Mouse (Mus musculus): ENCODE results near the gene Gm10720. TPM values are rescaled to one million over a fixed set of nuclear protein-coding genes. Genes with fewer than 3 reads are reported as not detected.
"Not testable (repeated sequence)": the region's sequence is repeated elsewhere in the genome, so short reads cannot be mapped to it uniquely, and the experiment has no call there.

Gene Gm10720
- polyA plus RNA-seq, 1 experiment, result not detected

DNA sequence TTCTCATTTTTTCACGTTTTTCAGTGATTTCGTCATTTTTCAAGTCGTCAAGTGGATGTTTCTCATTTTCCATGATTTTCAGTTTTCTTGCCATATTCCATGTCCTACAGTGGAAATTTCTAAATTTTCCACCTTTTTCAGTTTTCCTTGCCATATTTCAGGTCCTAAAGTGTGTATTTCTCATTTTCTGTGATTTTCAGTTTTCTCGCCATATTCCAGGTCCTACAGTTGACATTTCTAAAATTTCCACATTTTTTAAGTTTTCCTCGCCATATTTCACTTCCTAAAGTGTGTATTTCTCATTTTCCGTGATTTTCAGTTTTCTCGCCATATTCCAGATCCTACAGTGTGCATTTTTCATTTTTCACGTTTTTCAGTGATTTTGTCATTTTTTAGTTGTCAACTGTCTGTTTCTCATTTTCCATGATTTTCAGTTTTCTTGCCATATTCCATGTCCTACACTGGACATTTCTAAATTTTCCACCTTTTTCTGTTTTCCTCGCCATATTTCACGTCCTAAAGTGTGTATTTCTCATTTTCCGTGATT is 2.6 kb upstream of the Gm10720 start, which contains the start of gene Gm10721:
Gene Gm10721, plus strand, starts transcription at position 408 of the 547 bp plus-strand sequence.
- DNase-seq (ENCODE audit: low read depth in 1 of 2, low spot score in 2 of 2); H3K4me1 ChIP-seq (ENCODE audit: control insufficient read depth, insufficient read depth, insufficient read length); H3K4me3 ChIP-seq (ENCODE audit: extremely low read depth, insufficient read depth, insufficient read length); H3K27ac ChIP-seq (ENCODE audit: insufficient read depth, low read length); H3K27me3 ChIP-seq (ENCODE audit: control insufficient read depth, insufficient read depth, low read length); H3K36me3 ChIP-seq (ENCODE audit: control insufficient read depth, insufficient read depth, low read length): not testable (repeated sequence)
- no CpG with 5 or more reads among the region's 11 CpGs for WGBS

DNA sequence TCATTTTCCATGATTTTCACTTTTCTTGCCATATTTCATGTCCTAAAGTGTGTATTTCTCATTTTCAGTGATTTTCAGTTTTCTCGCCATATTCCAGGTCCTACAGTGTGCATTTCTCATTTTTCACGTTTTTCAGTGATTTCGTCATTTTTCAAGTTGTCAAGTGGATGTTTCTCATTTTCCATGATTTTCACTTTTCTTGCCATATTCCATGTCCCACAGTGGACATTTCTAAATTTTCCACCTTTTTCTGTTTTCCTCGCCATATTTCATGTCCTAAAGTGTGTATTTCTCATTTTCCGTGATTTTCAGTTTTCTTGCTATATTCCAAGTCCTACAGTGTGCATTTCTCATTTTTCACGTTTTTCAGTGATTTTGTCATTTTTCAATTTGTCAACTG is 442 bp downstream of the Gm10720 start:
- not testable (repeated sequence) for H3K27me3 ChIP-seq (ENCODE audit: control insufficient read depth, insufficient read depth, low read length); H3K4me3 ChIP-seq (ENCODE audit: extremely low read depth, insufficient read depth, insufficient read length); H3K4me1 ChIP-seq (ENCODE audit: control insufficient read depth, insufficient read depth, insufficient read length); H3K27ac ChIP-seq (ENCODE audit: insufficient read depth, low read length); DNase-seq (ENCODE audit: low read depth in 1 of 2, low spot score in 2 of 2); H3K36me3 ChIP-seq (ENCODE audit: control insufficient read depth, insufficient read depth, low read length)
- WGBS, result 77% methylated on average over 6 of the region's 6 CpGs

DNA sequence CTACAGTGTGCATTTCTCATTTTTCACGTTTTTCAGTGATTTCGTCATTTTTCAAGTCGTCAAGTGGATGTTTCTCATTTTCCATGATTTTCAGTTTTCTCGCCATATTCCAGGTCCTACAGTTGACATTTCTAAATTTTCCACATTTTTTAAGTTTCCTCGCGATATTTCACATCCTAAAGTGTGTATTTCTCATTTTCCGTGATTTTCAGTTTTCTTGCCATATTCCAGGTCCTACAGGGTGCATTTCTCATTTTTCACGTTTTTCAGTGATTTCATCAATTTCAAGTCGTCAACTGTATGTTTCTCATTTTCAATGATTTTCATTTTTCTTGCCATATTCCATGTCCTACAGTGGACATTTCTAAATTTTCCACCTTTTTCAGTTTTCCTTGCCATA is 1.7 kb downstream of the Gm10720 start, which contains the start of gene Gm10719:
Gene Gm10719, plus strand, starts transcription at position 301 of the 400 bp plus-strand sequence.
- not testable (repeated sequence) for H3K36me3 ChIP-seq (ENCODE audit: control insufficient read depth, insufficient read depth, low read length); H3K27me3 ChIP-seq (ENCODE audit: control insufficient read depth, insufficient read depth, low read length); DNase-seq (ENCODE audit: low read depth in 1 of 2, low spot score in 2 of 2); H3K27ac ChIP-seq (ENCODE audit: insufficient read depth, low read length); H3K4me3 ChIP-seq (ENCODE audit: extremely low read depth, insufficient read depth, insufficient read length); H3K4me1 ChIP-seq (ENCODE audit: control insufficient read depth, insufficient read depth, insufficient read length)
- WGBS, result 76% methylated on average over 1 of the region's 9 CpGs

DNA sequence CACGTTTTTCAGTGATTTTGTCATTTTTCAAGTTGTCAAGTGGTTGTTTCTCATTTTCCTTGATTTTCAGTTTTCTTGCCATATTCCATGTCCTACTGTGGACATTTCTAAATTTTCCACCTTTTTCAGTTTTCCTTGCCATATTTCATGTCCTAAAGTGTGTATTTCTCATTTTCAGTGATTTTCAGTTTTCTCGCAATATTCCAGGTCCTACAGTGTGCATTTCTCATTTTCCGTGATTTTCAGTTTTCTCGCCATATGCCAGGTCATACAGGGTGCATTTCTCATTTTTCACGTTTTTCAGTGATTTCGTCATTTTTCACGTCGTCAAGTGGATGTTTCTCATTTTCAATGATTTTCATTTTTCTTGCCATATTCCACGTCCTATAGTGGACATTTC is 3.5 kb downstream of the Gm10720 start:
- peak in 1 of 2 experiments; percentile 81 for DNase-seq (ENCODE audit: low read depth in 1 of 2, low spot score in 2 of 2)
- not testable (repeated sequence) for H3K27me3 ChIP-seq (ENCODE audit: control insufficient read depth, insufficient read depth, low read length)

DNA sequence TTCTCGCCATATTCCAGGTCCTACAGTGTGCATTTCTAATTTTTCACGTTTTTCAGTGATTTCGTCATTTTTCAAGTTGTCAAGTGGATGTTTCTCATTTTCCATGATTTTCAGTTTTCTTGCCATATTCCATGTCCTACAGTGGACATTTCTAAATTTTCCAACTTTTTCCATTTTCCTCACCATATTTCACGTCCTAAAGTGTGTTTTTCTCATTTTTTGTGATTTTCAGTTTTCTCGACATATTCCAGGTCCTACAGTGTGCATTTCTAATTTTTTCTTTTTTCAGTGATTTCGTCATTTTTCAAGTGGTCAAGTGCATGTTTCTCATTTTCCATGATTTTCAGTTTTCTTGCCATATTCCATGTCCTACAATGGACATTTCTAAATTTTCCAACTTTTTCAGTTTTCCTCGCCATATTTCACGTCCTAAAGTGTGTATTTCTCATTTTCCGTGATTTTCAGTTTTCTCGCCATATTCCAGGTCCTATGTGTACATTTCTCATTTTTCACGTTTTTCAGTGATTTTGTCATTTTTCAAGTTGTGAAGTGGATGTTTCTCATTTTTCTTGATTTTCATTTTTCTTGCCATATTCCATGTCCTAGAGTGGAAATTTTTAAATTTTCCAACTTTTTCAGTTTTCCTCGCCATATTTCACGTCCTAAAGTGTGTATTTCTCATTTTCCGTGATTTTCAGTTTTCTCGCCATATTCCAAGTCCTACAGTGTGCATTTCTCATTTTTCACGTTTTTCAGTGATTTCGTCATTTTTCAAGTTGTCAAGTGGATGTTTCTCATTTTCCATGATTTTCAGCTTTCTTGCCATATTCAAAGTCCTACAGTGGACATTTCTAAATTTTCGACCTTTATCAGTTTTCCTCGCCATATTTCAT is 4.6 kb downstream of the Gm10720 start:
- not testable (repeated sequence) for H3K4me1 ChIP-seq (ENCODE audit: control insufficient read depth, insufficient read depth, insufficient read length); H3K36me3 ChIP-seq (ENCODE audit: control insufficient read depth, insufficient read depth, low read length); H3K27me3 ChIP-seq (ENCODE audit: control insufficient read depth, insufficient read depth, low read length); H3K4me3 ChIP-seq (ENCODE audit: extremely low read depth, insufficient read depth, insufficient read length); H3K27ac ChIP-seq (ENCODE audit: insufficient read depth, low read length)
- 76% methylated on average over 16 of the region's 19 CpGs for WGBS
- peak in 1 of 2 experiments; percentile 72 for DNase-seq (ENCODE audit: low read depth in 1 of 2, low spot score in 2 of 2)

More for the DNA sequence above, 3.5 kb downstream of the Gm10720 start:
- not testable (repeated sequence) for H3K27ac ChIP-seq (ENCODE audit: insufficient read depth, low read length); H3K4me1 ChIP-seq (ENCODE audit: control insufficient read depth, insufficient read depth, insufficient read length); H3K36me3 ChIP-seq (ENCODE audit: control insufficient read depth, insufficient read depth, low read length); H3K4me3 ChIP-seq (ENCODE audit: extremely low read depth, insufficient read depth, insufficient read length)
- WGBS, result 61% methylated on average over 9 of the region's 9 CpGs

DNA sequence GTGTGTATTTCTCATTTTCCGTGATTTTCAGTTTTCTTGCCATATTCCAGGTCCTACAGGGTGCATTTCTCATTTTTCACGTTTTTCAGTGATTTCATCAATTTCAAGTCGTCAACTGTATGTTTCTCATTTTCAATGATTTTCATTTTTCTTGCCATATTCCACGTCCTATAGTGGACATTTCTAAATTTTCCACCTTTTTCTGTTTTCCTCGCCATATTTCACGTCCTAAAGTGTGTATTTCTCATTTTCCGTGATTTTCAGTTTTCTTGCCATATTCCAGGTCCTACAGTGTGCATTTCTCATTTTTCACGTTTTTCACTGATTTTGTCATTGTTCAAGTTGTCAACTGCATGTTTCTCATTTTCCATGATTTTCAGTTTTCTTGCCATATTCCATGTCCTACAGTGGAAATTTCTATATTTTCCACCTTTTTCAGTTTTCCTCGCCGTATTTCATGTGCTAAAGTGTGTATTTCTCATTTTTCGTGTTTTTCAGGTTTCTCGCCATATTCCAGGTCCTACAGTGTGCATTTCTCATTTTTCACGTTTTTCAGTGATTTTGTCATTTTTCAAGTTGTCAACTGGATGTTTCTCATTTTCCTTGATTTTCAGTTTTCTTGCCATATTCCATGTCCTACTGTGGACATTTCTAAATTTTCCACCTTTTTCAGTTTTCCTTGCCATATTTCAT is 7.0 kb downstream of the Gm10720 start:
- WGBS, result 78% methylated on average over 11 of the region's 13 CpGs
- not testable (repeated sequence) for H3K4me3 ChIP-seq (ENCODE audit: extremely low read depth, insufficient read depth, insufficient read length); H3K27me3 ChIP-seq (ENCODE audit: control insufficient read depth, insufficient read depth, low read length); H3K4me1 ChIP-seq (ENCODE audit: control insufficient read depth, insufficient read depth, insufficient read length); H3K36me3 ChIP-seq (ENCODE audit: control insufficient read depth, insufficient read depth, low read length); H3K27ac ChIP-seq (ENCODE audit: insufficient read depth, low read length)
- DNase-seq (ENCODE audit: low read depth in 1 of 2, low spot score in 2 of 2), result peak; percentile 28 to 56

DNA sequence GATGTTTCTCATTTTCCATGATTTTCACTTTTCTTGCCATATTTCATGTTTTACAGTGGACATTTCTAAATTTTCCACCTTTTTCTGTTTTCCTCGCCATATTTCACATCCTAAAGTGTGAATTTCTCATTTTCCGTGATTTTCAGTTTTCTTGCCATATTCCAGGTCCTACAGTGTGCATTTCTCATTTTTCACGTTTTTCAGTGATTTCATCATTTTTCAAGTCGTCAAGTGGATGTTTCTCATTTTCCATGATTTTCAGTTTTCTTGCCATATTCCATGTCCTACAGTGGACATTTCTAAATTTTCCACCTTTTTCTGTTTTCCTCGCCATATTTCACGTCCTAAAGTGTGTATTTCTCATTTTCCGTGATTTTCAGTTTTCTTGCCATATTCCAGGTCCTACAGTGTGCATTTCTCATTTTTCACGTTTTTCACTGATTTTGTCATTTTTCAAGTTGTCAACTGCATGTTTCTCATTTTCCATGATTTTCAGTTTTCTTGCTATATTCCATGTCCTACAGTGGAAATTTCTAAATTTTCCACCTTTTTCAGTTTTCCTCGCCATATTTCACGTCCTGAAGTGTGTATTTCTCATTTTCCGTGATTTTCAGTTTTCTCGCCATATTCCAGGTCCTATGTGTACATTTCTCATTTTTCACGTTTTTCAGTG is 8.0 kb downstream of the Gm10720 start, which contains the start of gene Gm10718:
Gene Gm10718, plus strand, starts transcription at position 236 of the 673 bp plus-strand sequence.
- WGBS, result 73% methylated on average over 12 of the region's 13 CpGs
- not testable (repeated sequence) for H3K4me1 ChIP-seq (ENCODE audit: control insufficient read depth, insufficient read depth, insufficient read length); DNase-seq (ENCODE audit: low read depth in 1 of 2, low spot score in 2 of 2); H3K27ac ChIP-seq (ENCODE audit: insufficient read depth, low read length); H3K36me3 ChIP-seq (ENCODE audit: control insufficient read depth, insufficient read depth, low read length); H3K4me3 ChIP-seq (ENCODE audit: extremely low read depth, insufficient read depth, insufficient read length); H3K27me3 ChIP-seq (ENCODE audit: control insufficient read depth, insufficient read depth, low read length)

DNA sequence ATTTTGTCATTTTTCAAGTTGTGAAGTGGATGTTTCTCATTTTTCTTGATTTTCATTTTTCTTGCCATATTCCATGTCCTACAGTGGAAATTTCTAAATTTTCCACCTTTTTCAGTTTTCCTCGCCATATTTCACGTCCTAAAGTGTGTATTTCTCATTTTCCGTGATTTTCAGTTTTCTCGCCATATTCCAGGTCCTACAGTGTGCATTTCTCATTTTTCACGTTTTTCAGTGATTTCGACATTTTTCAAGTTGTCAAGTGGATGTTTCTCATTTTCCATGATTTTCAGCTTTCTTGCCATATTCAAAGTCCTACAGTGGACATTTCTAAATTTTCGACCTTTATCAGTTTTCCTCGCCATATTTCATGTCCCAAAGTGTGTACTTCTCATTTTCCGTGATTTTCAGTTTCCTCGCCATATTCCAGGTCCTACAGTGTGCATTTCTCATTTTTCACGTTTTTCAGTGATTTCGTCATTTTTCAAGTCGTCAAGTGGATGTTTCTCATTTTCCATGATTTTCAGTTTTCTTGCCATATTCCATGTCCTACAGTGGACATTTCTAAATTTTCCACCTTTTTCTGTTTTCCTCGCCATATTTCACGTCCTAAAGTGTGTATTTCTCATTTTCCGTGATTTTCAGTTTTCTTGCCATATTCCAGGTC is 8.7 kb downstream of the Gm10720 start:
- not testable (repeated sequence) for H3K36me3 ChIP-seq (ENCODE audit: control insufficient read depth, insufficient read depth, low read length); H3K27ac ChIP-seq (ENCODE audit: insufficient read depth, low read length); H3K27me3 ChIP-seq (ENCODE audit: control insufficient read depth, insufficient read depth, low read length); H3K4me1 ChIP-seq (ENCODE audit: control insufficient read depth, insufficient read depth, insufficient read length); H3K4me3 ChIP-seq (ENCODE audit: extremely low read depth, insufficient read depth, insufficient read length)
- WGBS, result 73% methylated on average over 16 of the region's 16 CpGs
- DNase-seq (ENCODE audit: low read depth in 1 of 2, low spot score in 2 of 2), result peak in 1 of 2 experiments; percentile 72

DNA sequence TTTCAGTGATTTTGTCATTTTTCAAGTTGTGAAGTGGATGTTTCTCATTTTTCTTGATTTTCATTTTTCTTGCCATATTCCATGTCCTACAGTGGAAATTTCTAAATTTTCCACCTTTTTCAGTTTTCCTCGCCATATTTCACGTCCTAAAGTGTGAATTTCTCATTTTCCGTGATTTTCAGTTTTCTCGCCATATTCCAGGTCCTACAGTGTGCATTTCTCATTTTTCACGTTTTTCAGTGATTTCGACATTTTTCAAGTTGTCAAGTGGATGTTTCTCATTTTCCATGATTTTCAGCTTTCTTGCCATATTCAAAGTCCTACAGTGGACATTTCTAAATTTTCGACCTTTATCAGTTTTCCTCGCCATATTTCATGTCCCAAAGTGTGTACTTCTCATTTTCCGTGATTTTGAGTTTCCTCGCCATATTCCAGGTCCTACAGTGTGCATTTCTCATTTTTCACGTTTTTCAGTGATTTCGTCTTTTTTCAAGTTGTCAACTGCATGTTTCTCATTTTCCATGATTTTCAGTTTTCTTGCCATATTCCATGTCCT is 9.5 kb downstream of the Gm10720 start, which contains the start of gene Gm10717:
Gene Gm10717, plus strand, starts transcription at position 506 of the 556 bp plus-strand sequence.
- H3K36me3 ChIP-seq (ENCODE audit: control insufficient read depth, insufficient read depth, low read length); H3K27ac ChIP-seq (ENCODE audit: insufficient read depth, low read length); H3K4me1 ChIP-seq (ENCODE audit: control insufficient read depth, insufficient read depth, insufficient read length); H3K4me3 ChIP-seq (ENCODE audit: extremely low read depth, insufficient read depth, insufficient read length); H3K27me3 ChIP-seq (ENCODE audit: control insufficient read depth, insufficient read depth, low read length): not testable (repeated sequence)
- DNase-seq (ENCODE audit: low read depth in 1 of 2, low spot score in 2 of 2), result peak in 1 of 2 experiments; percentile 51
- 71% methylated on average over 12 of the region's 12 CpGs for WGBS
